Mouse (Mus musculus) brain, embryonic 18.5 days (tissue): ENCODE measurements around the gene Lgals4.
"Not testable (repeated sequence)": the region's sequence is repeated elsewhere in the genome, so short reads cannot be mapped to it uniquely, and the experiment has no call there.

Source experiments
- DNase-seq: peaks from one replicate; pipeline ENCODE4 v3.0.0-alpha.2; 2012; ENCODE audit warnings: low read depth, low spot score

Lgals4 gene

GRCm38 (mm10) chr7:28864288-28864750 is 30.7 kb downstream of the Lgals4 start:
- no peak for DNase-seq

- no peak for DNase-seq
These were observed 32.0 kb downstream of the Lgals4 start for GRCm38 (mm10) chr7:28865481-28866300.

GRCm38 (mm10) chr7:28866769-28867507 is 33.3 kb downstream of the Lgals4 start:
- no peak for DNase-seq

GRCm38 (mm10) chr7:28867508-28868340 is 34.1 kb downstream of the Lgals4 start:
- DNase-seq = not testable (repeated sequence)

- no peak for DNase-seq
These were observed 37.4 kb downstream of the Lgals4 start for GRCm38 (mm10) chr7:28870901-28871664.

- DNase-seq = no peak
These were observed 40.9 kb downstream of the Lgals4 start for GRCm38 (mm10) chr7:28874565-28874964.

GRCm38 (mm10) chr7:28876099-28876498 is 42.4 kb downstream of the Lgals4 start:
- DNase-seq = no peak

- no peak for DNase-seq
These were observed 43.5 kb downstream of the Lgals4 start for GRCm38 (mm10) chr7:28877155-28877554.

- no peak for DNase-seq
These were observed 44.2 kb downstream of the Lgals4 start for GRCm38 (mm10) chr7:28877856-28878255.

- DNase-seq = no peak
These were observed 46.0 kb downstream of the Lgals4 start for GRCm38 (mm10) chr7:28879606-28880005.

GRCm38 (mm10) chr7:28880554-28880953 is 46.9 kb downstream of the Lgals4 start:
- DNase-seq = no peak

GRCm38 (mm10) chr7:28881199-28881598 is 47.5 kb downstream of the Lgals4 start, which contains the start of gene Capn12:
Capn12 (plus strand) TSS chr7:28881422.
- no peak for DNase-seq

- no peak for DNase-seq
These were observed 49.4 kb downstream of the Lgals4 start for GRCm38 (mm10) chr7:28883039-28883438.

GRCm38 (mm10) chr7:28883704-28884103 is 50.0 kb downstream of the Lgals4 start:
- not testable (repeated sequence) for DNase-seq

- no peak for DNase-seq
These were observed 52.8 kb downstream of the Lgals4 start for GRCm38 (mm10) chr7:28886486-28886885.

- DNase-seq = no peak
These were observed 55.1 kb downstream of the Lgals4 start for GRCm38 (mm10) chr7:28888701-28889161.
